8 mouse cellular contexts compared by ENCODE assay signal in the genomic region with DNA sequence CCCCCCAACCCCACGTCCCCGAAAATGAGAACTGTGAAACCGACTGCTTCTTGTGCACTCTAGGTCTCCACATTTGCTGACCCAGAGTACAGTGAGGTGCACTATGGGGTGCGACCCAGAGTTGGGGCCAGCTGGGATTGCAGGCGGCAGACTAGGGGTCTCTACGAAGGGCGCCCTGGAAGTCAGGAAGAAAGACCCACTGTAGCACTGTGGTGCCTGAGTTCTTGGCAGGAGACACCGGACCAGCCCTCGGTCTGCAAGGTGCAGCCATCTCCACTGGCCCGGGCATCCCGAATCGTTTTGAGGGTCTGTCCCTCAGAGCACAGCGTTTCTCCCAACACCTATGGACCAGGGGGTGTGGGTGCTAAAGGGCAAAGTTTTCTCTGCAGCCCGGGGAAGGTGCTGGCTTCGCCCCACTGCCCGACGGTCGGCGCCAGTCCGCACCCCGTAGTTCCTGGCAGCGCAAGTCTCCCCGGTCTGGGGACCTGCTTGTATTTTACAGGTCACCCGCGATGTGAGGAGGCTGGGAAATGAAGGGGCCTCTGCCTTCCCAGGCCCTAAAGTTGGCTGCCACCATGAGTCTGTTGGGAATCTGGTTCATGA. TPM values are rescaled to one million over a fixed set of nuclear protein-coding genes. Genes with fewer than 3 reads are reported as not detected.
DNase-seq lines count a peak whose midpoint lies in the region; ATAC-seq and TF ChIP-seq lines count a peak whose summit lies in the region.

No protein-coding gene starts in this region.

- H3K4me1 ChIP-seq in embryonic facial prominence, embryonic 15.5 days: peaks cover 33% of the 10 kb centered on the region
- H3K4me1 ChIP-seq in intestine, postnatal 0 days (replicated peaks; ENCODE audit: control insufficient read depth, insufficient read depth, low read length): peaks cover 1% of the 10 kb centered on the region

- no peak for ATAC-seq in embryonic facial prominence, embryonic 15.5 days (ENCODE audit: insufficient number of reproducible peaks, low FRiP score, low TSS enrichment, low read depth)
- no peak for ATAC-seq in intestine, postnatal 0 days
- ATAC-seq in erythroblast, adult 5-6 weeks (replicated peaks; ENCODE audit: low FRiP score, poor library complexity, severe bottlenecking): no peak

- H3K79me2 ChIP-seq in myocyte (ENCODE audit: control insufficient read depth, insufficient read depth): no peaks in the 10 kb centered on the region

- no peak overlapping the region for H3K27ac ChIP-seq in embryonic facial prominence, embryonic 15.5 days (replicated peaks)
- H3K27ac ChIP-seq in intestine, postnatal 0 days (ENCODE audit: low read depth, low read length): no peak overlapping the region

- H3K4me2 ChIP-seq in embryonic facial prominence, embryonic 15.5 days (replicated peaks): peak overlapping the region; percentile 64
- H3K4me2 ChIP-seq in intestine, postnatal 0 days (replicated peaks; ENCODE audit: low read depth): peak overlapping the region; percentile 60
- peak overlapping the region; percentile 58 for H3K4me2 ChIP-seq in myocyte (ENCODE audit: low read depth)

- peaks cover 77% of the 10 kb centered on the region for H3K27me3 ChIP-seq in embryonic facial prominence, embryonic 15.5 days
- H3K27me3 ChIP-seq in intestine, postnatal 0 days (replicated peaks; ENCODE audit: control insufficient read depth, insufficient read depth, low read length): peaks cover 94% of the 10 kb centered on the region
- no peaks in the 10 kb centered on the region for H3K27me3 ChIP-seq in myocyte (ENCODE audit: control insufficient read depth, insufficient read depth, insufficient read length)

- H3K4me3 ChIP-seq in embryonic facial prominence, embryonic 15.5 days (replicated peaks): peak overlapping the region; percentile 40
- H3K4me3 ChIP-seq in intestine, postnatal 0 days (ENCODE audit: low read depth, low read length): peak overlapping the region; percentile 36
- H3K4me3 ChIP-seq in myocyte: no peak overlapping the region

- no peak overlapping the region for H3ac ChIP-seq in myocyte (ENCODE audit: control insufficient read depth, insufficient read length)

- no peak for TF ChIP-seq POLR2A in myocyte (IDR thresholded peaks at IDR 0.05; ENCODE audit: insufficient read length, low read depth)

- peak; percentile 12 for DNase-seq in kidney, adult 9 months
- no peak for DNase-seq in kidney, postnatal 25 days
- no peak for DNase-seq in urinary bladder, adult 2 months (ENCODE audit: low spot score)
- DNase-seq in gastrocnemius, adult 8-10 months (ENCODE audit: low spot score in 2 of 2): no peak

- no peak for TF ChIP-seq CTCF in intestine, postnatal 0 days (IDR thresholded peaks at IDR 0.05; ENCODE audit: low read depth)

- H3K36me3 ChIP-seq in embryonic facial prominence, embryonic 15.5 days: no peaks in the 10 kb centered on the region
- no peaks in the 10 kb centered on the region for H3K36me3 ChIP-seq in intestine, postnatal 0 days (ENCODE audit: control insufficient read depth, insufficient read depth)
- no peaks in the 10 kb centered on the region for H3K36me3 ChIP-seq in myocyte (ENCODE audit: control insufficient read depth, insufficient read depth)

- H3K9me3 ChIP-seq in embryonic facial prominence, embryonic 15.5 days (replicated peaks): no peaks in the 10 kb centered on the region
- no peaks in the 10 kb centered on the region for H3K9me3 ChIP-seq in intestine, postnatal 0 days (ENCODE audit: control insufficient read depth)

- no peak overlapping the region for H3K9ac ChIP-seq in embryonic facial prominence, embryonic 15.5 days
- no peak overlapping the region for H3K9ac ChIP-seq in intestine, postnatal 0 days (ENCODE audit: low read depth, low read length)

- WGBS in embryonic facial prominence, embryonic 15.5 days: 6% methylated on average over 25 of the region's 25 CpGs
- WGBS in intestine, postnatal 0 days: 6% methylated on average over 25 of the region's 25 CpGs

TF ChIP-seq in myocyte, 11 proteins besides CTCF, POLR2A, EP300 and RAD21:
- TF ChIP-seq MYOG (IDR thresholded peaks at IDR 0.05; ENCODE audit: control insufficient read depth in 1 of 3, insufficient read depth in 1 of 3, insufficient read length in 2 of 3, low read depth in 2 of 3) (no peak), MAX (IDR thresholded peaks at IDR 0.05; ENCODE audit: low read depth) (no peak), SRF (IDR thresholded peaks at IDR 0.05; ENCODE audit: control insufficient read depth, insufficient read length, low read depth) (no peak), CEBPB (IDR thresholded peaks at IDR 0.05; ENCODE audit: insufficient read depth, poor library complexity, severe bottlenecking) (no peak), REST (IDR thresholded peaks at IDR 0.05; ENCODE audit: insufficient read depth, insufficient read length) (no peak), E2F4 (IDR thresholded peaks at IDR 0.05; ENCODE audit: insufficient read depth) (no peak), MYOD1 (IDR thresholded peaks at IDR 0.05; ENCODE audit: control insufficient read depth in 1 of 3, insufficient read length in 2 of 3, low read depth in 2 of 3) (no peak), USF1 (IDR thresholded peaks at IDR 0.05; ENCODE audit: low read depth) (no peak), TCF12 (IDR thresholded peaks at IDR 0.05; ENCODE audit: insufficient read depth, poor library complexity, severe bottlenecking) (no peak), TCF3 (IDR thresholded peaks at IDR 0.05; ENCODE audit: insufficient read length, low read depth) (no peak), POLR2AphosphoS2 (IDR thresholded peaks at IDR 0.05; ENCODE audit: insufficient read length, low read depth) (no peak)

RNA-seq across cellular contexts. Expression of a gene that starts 4.6 kb away (rescaled TPM):
- polyA plus RNA-seq in embryonic facial prominence, embryonic 15.5 days (2015; fragmentation: Nextera tagmentation; extraction: Ambion mirVana): 1.8 and 2.0 TPM in 2 replicates
- 0.08 and 0.12 TPM in 2 replicates for polyA plus RNA-seq in intestine, postnatal 0 days (2015; fragmentation: Nextera tagmentation; extraction: Ambion mirVana)
- 3.4 TPM for polyA plus RNA-seq in myocyte (2012; fragmentation: generic; extraction: Trizol)
- 4.1 and 5.8 TPM in 2 replicates for polyA plus RNA-seq in urinary bladder, adult 2 months (2012; rRNA removed)
- total RNA-seq in erythroblast, adult 5-6 weeks (2015; ENCODE audit: low replicate concordance): 0.19 TPM in 1 of 2 replicates, not detected in the other
- total RNA-seq in erythroblast, adult 5-6 weeks (2017; ENCODE audit: low replicate concordance): 0.09 TPM in 1 of 2 replicates, not detected in the other
- under 1 TPM; 0.39 to 0.83 (median 0.65) TPM for total RNA-seq in gastrocnemius, adult 8-10 months (2022)
